Mouse (Mus musculus): ENCODE results near the gene Klhl21.

- TF ChIP-seq EP300 (IDR thresholded peaks at IDR 0.05) (no peak), CTCF (IDR thresholded peaks at IDR 0.05) (no peak)
Observed at GRCm38 (mm10) chr4:151983043-151983442, 25.6 kb upstream of the Klhl21 start.

All from lung, postnatal 0 days (tissue).